Mouse (Mus musculus): Measurements from ENCODE around the gene Sectm1b.

Gene Sectm1b

GRCm38 (mm10) chr11:121038366-121039240 lies 24.8 kb downstream of the Sectm1b start:
- in situ Hi-C loops (cut with MboI, MseI) = no loop called here

- in situ Hi-C loops (cut with MboI, MseI) = no loop called here
Measured at GRCm38 (mm10) chr11:121033118-121033517, 30.3 kb downstream of the Sectm1b start.

DNA sequence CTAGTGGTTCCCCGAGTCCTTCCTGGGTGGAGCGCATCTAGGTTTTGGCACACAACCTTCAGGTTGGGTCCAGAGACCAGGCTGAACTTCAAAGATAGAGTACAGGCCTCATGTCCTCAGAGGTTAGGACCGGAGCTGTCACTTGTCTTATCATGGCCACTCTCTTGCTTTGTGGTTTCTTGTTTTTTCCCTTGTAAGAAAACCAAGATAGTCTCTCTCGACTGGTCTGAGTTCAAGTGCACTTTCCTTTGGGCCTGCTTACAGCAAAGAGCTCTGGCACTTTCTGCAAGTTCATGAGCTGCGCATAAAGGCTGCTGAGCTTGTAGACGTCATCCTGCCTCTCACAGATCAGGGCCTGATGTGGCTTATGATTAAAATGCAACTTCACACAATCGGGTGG lies 36.1 kb downstream of the Sectm1b start:
- in situ Hi-C loops (cut with MboI, MseI) = no loop called here

DNA sequence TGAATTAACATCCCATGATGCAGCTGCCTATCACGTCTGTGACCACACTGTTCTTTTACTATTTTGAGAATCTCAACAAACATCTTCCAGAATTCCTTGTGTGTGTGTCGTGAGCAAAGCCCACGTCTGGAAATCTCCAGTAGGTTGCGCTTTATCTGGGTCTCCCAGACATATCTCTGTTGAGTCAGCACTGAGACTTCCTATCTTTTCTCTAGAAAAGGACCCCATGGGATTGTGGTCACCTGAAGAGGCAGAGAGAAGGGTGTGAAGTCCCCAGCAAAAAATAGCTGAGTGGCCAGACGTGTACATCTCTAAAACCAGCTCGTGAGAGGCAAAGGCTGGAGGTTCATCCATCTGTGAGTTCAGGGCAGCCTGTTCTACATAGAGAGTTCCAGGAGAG lies 39.2 kb downstream of the Sectm1b start:
- in situ Hi-C loops (cut with MboI, MseI) = no loop called here

DNA sequence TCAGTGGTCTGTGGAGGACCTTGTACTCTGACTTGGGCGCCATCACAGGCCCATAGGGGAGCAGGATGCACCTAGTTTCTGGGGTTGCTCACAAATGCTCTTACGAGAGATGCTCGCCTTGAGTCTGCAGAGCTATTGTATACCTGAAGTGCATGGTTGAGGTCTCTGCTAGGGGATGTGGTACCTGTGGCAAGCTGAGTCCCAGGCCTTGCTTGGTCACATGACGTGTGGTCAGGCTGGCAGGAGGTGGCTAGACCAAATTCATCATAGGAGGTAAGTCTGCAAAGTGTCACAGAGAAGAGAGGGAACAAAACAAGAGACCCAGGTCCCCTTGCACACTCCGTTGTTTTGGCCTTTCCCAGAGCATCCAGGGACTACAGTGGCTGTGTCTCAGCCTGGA lies 43.9 kb downstream of the Sectm1b start:
- in situ Hi-C loops (cut with MboI, MseI) = loop anchor here in 1 of 2 experiments (5.0 kb wide), 1 partner anchor 98 kb away; the partner anchor contains the start of gene Tex19.2

DNA sequence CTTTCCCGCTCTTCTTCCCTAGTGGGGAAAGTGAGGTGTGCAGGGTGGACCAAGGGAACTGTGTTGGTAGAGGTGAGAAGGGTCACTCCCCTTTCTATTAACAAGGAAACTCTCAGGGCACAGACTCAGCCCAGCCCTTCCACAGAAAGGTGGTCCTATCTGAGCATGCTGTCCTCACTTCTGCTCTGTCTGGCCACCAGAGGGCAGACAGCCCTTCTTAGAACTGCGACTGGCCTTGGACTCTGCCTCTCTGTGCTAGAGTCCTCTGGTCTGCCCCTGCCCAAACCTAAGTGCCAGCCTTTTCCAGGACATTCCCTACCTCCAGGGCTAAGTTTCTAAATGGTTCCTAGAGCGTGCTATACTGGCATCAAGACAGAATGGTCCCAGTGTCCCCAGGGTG lies 45.7 kb downstream of the Sectm1b start:
- in situ Hi-C loops (cut with MboI, MseI) = loop anchor here in 1 of 2 experiments (5.0 kb wide), 1 partner anchor 100 kb away; the partner anchor contains the start of gene Tex19.2

- in situ Hi-C loops (cut with MboI, MseI) = loop anchor here in 1 of 2 experiments (5.0 kb wide), 1 partner anchor 102 kb away; the partner anchor contains the start of gene Tex19.2
Measured at GRCm38 (mm10) chr11:121015472-121015871, 47.9 kb downstream of the Sectm1b start.

DNA sequence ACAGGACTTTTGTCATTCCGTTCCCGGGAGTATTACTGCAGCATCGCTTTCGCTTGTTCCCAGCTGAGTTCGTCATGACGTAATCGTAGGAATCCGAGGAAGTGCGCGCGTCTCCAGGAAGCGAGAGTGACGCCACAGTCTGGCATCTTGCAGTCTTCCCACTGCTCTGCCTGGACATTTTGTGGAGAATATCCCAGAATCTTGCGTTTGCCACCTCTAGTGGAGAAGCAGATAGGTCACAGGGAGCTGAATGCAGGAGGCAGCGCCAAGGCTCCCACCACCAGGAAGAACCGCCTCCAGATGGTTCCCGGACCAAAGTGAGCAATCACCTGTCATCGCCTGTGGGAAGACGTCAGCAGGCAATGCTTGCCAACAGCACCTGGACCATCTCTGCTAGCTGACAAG lies 48.5 kb downstream of the Sectm1b start:
- in situ Hi-C loops (cut with MboI, MseI) = loop anchor here in 1 of 2 experiments (5.0 kb wide), 1 partner anchor 102 kb away; the partner anchor contains the start of gene Tex19.2

DNA sequence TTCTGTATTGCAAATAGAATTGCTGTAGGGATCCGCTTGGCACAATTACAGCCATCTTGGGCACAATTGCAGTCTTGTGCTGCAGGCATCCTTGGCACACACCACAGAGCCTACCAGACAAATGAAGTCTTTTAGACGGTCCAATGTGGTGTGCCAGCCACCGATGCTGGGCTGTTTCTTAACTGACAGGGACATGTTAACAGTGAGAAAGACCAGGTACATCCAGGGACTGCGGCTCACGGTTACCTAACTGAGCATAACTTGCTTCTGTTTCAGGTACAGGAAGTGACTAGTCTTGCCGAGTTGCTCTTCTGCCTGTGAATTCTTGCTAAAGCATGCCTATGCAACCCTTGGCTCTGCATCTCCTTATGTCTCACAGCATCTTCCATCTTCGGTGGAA lies 49.7 kb downstream of the Sectm1b start:
- in situ Hi-C loops (cut with MboI, MseI) = no loop called here

DNA sequence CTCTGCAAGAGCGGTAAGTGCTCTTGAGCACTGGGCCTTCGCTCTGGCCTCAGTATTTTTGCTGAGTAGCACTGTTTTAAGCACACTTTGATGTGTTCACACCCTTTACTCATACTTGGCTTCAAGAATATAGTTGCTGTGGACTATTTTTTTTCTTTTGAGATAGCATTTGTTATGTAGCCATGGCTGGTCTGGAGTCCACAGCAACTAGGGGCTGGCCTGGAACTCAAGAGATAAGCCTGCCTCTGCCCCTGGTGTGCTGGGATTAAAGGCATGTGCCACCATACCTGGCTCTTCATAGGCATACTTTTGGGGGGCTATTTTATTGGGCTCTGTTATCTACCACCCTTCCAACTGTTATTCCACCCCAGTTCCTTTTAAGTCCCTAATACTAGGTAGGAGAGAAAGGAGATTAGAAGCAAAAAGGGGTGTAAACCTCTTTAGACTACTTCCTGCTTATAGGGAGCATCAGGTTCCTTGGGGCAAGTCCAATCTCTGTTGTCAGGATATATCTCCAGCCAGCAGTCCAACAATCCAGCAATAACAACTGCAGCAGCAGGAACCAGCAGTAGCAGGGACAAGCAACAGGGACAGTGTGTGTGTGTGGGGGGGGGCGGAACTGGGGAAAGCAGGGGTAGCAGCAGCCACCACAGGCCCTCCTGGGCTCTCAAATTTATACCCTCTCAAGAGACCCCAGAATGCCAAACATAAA lies 53.2 kb downstream of the Sectm1b start:
- in situ Hi-C loops (cut with MboI, MseI) = no loop called here

GRCm38 (mm10) chr11:121006184-121006583 lies 57.2 kb downstream of the Sectm1b start:
- in situ Hi-C loops (cut with MboI, MseI) = no loop called here

- in situ Hi-C loops (cut with MboI, MseI) = no loop called here
Measured at GRCm38 (mm10) chr11:121004281-121004680, 59.1 kb downstream of the Sectm1b start.
